Mouse (Mus musculus): ENCODE data around the gene Rps12-ps3.

DNA sequence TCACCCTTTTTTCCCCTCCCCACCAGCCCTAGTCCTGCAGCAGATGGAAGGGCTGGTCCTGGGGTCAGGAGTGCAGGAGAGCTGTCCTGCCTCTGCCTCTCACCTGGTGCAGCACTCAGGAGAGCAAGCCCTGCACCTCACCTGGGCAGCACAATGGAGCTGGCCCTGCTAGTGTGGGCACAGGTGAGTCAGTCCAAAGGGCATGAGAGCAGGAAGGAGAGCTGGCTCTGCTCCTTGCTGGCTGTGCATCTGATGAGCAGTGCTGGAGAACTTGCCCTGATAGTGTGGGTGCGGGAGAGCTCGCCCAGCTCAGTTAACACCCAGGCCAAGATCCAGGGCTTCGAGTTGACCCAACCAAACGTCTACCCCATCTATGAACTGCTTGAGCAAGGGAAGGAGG, 45.8 kb downstream of the Rps12-ps3 start:
- TF ChIP-seq CTCF (IDR thresholded peaks at IDR 0.05; ENCODE audit: low read depth, low read length) = no peak
- TF ChIP-seq POLR2A (IDR thresholded peaks at IDR 0.05; ENCODE audit: borderline replicate concordance, low read depth, low read length) = no peak
